Mouse (Mus musculus) CD4-positive naive resting alpha-beta T cell, adult 76 days (primary cell): ENCODE measurements around the gene Nlrp5. TPM values are rescaled to one million over a fixed set of nuclear protein-coding genes. Genes with fewer than 3 reads are reported as not detected.

Source experiments
- total RNA-seq: library from RNA; stranded (reverse); gene quantifications from one replicate; pipeline ENCODE4 v1.2.4, GENCODE M21; 2023

The Nlrp5 gene
- not detected for total RNA-seq

DNA sequence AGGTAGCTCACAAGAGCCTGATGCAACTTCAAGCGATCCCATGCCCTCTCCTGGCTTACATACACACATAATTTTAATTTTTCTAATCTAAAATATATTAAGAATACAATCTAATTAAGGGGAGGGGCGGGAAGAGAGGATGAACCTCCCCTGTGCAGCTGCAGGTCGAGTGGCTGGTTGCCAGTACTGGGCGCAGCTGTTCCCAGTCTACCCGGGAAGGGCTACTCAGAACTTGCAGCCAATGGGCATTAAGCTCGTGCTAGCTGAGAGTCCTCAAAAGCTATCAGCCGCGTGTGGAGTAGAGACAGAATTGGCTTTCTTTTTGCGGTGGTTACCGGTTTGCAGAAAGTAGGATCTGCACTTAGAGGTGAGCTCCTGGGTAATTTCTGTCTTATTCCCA is at the start of gene Nlrp5:
Gene Nlrp5 (plus strand): TSS at position 301 of the 400 bp plus-strand sequence.

Other genes starting within 250 kb of the Nlrp5 start
- gene Gm10662, start 241.4 kb upstream of the Nlrp5 start, total RNA-seq = not detected
- not detected for gene Vmn1r165, start 168.6 kb upstream of the Nlrp5 start, total RNA-seq
- not detected for gene Vmn1r166, start 134.2 kb upstream of the Nlrp5 start, total RNA-seq
- gene Gm6902, start 107.0 kb upstream of the Nlrp5 start, total RNA-seq = not detected
- gene Nlrp4e, start 84.7 kb upstream of the Nlrp5 start, total RNA-seq = not detected
- not detected for gene Vmn1r167, start 121.3 kb downstream of the Nlrp5 start, total RNA-seq
- not detected for gene Vmn1r168, start 153.8 kb downstream of the Nlrp5 start, total RNA-seq
- not detected for gene Vmn1r169, start 189.6 kb downstream of the Nlrp5 start, total RNA-seq
- gene Vmn1r170, start 220.3 kb downstream of the Nlrp5 start, total RNA-seq = not detected
- gene Vmn1r171, start 244.8 kb downstream of the Nlrp5 start, total RNA-seq = not detected